Mouse (Mus musculus) liver, embryonic 11.5 days (tissue): ENCODE data around the gene Hscb. TPM values are rescaled to one million over a fixed set of nuclear protein-coding genes. Genes with fewer than 3 reads are reported as not detected.

Experiments
- ATAC-seq: fragments of 200-750 bp; cut with Nextera tagmentation; replicated peaks from 2 replicates; pipeline ENCODE4 v1.8.0; 2017; ENCODE audit warnings: moderate number of reproducible peaks, mild to moderate bottlenecking, moderate TSS enrichment, moderate library complexity; ENCODE audit not compliant: low FRiP score
- DNase-seq: peaks from one replicate; pipeline ENCODE4 v3.0.0-alpha.2; 2017; ENCODE audit warnings: low spot score
- H3K27ac ChIP-seq: fragments of 300-500 bp; sonication (generic); 2 replicates; pipeline ENCODE4 v1.5.1; 2014; ENCODE audit warnings: mild to moderate bottlenecking, low read depth, low read length, control low read depth
- H3K27me3 ChIP-seq: fragments of 300-500 bp; sonication (generic); replicated peaks from 2 replicates; pipeline ENCODE4 v1.6.1; 2014; ENCODE audit warnings: low read length, mixed read lengths; ENCODE audit not compliant: control insufficient read depth, insufficient read depth
- H3K36me3 ChIP-seq: fragments of 300-500 bp; sonication (generic); 2 replicates; pipeline ENCODE4 v1.6.1; 2014; ENCODE audit warnings: mild to moderate bottlenecking, low read length, moderate library complexity, mixed read lengths; ENCODE audit not compliant: control insufficient read depth, insufficient read depth
- H3K4me1 ChIP-seq: fragments of 300-500 bp; sonication (generic); replicated peaks from 2 replicates; pipeline ENCODE4 v1.6.1; 2014; ENCODE audit warnings: low read length, mixed read lengths; ENCODE audit not compliant: control insufficient read depth, insufficient read depth
- H3K4me2 ChIP-seq: fragments of 300-500 bp; sonication (generic); 2 replicates; pipeline ENCODE4 v1.6.1; 2014; ENCODE audit warnings: mild to moderate bottlenecking, control low read depth, moderate library complexity
- H3K4me3 ChIP-seq: fragments of 300-500 bp; sonication (generic); 2 replicates; pipeline ENCODE4 v1.5.1; 2014; ENCODE audit warnings: low read depth, low read length, control low read depth
- H3K9ac ChIP-seq: fragments of 300-500 bp; sonication (generic); 2 replicates; pipeline ENCODE4 v1.6.1; 2014; ENCODE audit warnings: low read depth, low read length, control low read depth
- H3K9me3 ChIP-seq: fragments of 300-500 bp; sonication (generic); 2 replicates; pipeline ENCODE4 v1.6.1; 2016; ENCODE audit warnings: low read length, inconsistent platforms, mixed read lengths; ENCODE audit not compliant: control insufficient read depth
- WGBS: fragments of 180-500 bp; shearing (Covaris S2); extraction: QIAGEN DNeasy Blood & Tissue Kit; methylation state at CpG from one replicate; pipeline ENCODE4 v1.1.7; 2014; 5-methylcytosine and 5-hydroxymethylcytosine counted together
- polyA plus RNA-seq: library from polyadenylated mRNA; unstranded; fragments of >200 nt; fragmentation: Nextera tagmentation; extraction: Ambion mirVana; gene quantifications from 2 replicates; pipeline ENCODE4 v1.2.1, GENCODE M21; 2014

The Hscb gene
- polyA plus RNA-seq, 1 experiment from 2014 or later: 38.0 TPM

DNA sequence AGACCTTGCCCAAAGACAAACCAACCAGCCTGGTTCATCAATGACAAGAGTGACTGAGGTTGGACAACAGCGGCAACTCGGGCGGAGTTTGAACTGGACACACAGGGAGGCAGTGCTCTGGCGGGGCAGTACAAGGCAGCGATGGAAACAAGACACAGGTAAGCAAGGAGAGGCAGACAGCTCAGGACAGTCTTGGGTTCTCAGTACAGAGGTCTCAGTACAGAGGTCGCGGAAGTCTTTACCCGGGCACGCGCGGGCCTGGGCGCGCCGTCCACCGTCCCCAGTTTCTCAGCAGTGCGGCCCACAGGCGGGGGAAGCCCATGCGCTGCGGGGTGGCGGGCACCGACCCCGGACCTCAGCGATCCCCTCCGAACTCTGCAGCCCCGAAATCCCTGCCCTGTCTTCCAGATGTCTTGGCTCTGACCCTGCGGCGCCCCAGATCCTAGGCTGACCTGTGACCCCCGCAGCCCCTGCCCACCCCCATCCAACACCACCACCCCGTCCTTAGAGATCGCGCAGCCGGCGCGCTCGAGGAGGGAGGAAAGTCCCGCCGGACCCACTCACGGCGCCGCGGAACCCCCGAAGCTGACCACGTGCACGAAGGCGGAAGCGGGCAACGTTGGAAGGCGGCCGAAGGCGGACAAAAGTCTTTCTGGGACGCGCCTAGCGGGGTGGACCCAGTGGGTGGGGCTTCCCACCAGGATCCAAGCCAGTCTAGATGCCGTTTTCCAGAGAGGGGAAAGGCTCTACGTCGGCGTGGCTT, 59.4 kb downstream of the Hscb start, which contains the start of gene Pus1:
Pus1 (minus strand) TSS at position 662 of the 763 bp plus-strand sequence.
- under 1% methylated on average over 57 of the region's 57 CpGs for WGBS
- peaks cover 24% of the 10 kb centered on the region for H3K4me1 ChIP-seq

DNA sequence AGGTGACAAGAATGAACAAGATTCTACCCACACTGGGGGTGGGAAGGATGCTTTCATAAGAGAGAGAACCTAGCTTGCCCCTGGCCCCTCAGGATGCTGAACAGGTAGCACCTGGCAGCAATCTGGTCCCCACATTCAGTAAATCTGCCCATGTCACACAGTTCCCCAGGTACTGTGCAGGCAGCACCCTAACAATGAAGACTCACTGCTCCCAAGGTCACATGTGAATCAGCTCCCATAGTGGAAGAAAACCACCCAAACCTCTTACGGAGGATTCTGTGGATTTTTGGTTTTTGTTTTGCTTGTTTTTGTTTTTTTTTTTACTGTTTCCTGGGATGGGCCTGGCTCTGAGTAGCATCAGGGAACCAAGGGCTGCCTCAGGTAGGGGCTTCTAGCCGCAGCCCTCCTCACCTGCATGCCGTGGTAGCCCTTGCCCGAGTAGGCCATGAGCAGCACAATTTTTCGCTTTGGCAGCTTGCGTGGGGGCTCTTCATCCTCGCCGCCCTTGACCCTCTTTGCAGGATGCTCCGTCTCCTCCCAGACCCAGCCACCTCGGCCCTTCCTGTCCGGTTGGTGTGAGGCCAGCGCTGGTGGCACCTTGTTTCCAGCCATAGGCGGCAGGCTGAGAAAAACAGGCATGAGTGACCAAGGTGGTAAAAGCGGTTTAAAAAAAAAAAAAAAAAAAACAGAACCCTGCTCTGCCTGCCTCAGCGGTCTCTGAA, 60.1 kb downstream of the Hscb start:
- Histone ChIP-seq H3K9ac (peak overlapping the region; percentile 93), H3K4me3 (peak overlapping the region; percentile 92), H3K4me1 (peaks cover 24% of the 10 kb centered on the region), H3K4me2 (peak overlapping the region; percentile 71), H3K27ac (no peak overlapping the region), H3K9me3 (no peaks in the 10 kb centered on the region), H3K27me3 (no peaks in the 10 kb centered on the region), H3K36me3 (peaks cover 32% of the 10 kb centered on the region)
- no peak for ATAC-seq
- no peak for DNase-seq
- 16% methylated on average over 15 of the region's 15 CpGs for WGBS

More for the DNA sequence above, 59.4 kb downstream of the Hscb start, which contains the start of gene Pus1:
- no peaks in the 10 kb centered on the region for H3K27me3 ChIP-seq
- peak within 1 kb of the TSS; percentile 92 for H3K4me3 ChIP-seq
- ATAC-seq (peak; percentile 83), DNase-seq (peak; percentile 85)
- H3K4me2 ChIP-seq: peak within 1 kb of the TSS; percentile 71
- peak within 1 kb of the TSS; percentile 78 for H3K27ac ChIP-seq
- peaks cover 27% of the 10 kb centered on the region; the same call in 1 of the 2 replicates for H3K36me3 ChIP-seq
- peak within 1 kb of the TSS; percentile 93 for H3K9ac ChIP-seq
- H3K9me3 ChIP-seq: no peaks in the 10 kb centered on the region

Other genes starting within 250 kb of the Hscb start
- 128 and 131 TPM in 2 replicates for gene Noc4l, start 186.4 kb downstream of the Hscb start, polyA plus RNA-seq
- gene Ddx51, start 186.3 kb downstream of the Hscb start, polyA plus RNA-seq: 37.1 and 44.6 TPM in 2 replicates
- gene Ep400, start 69.1 kb downstream of the Hscb start, polyA plus RNA-seq: 42.2 and 44.5 TPM in 2 replicates
- 49.8 and 54.3 TPM in 2 replicates for gene Pus1, start 59.1 kb downstream of the Hscb start, polyA plus RNA-seq
- gene Ulk1, start 29.7 kb downstream of the Hscb start, polyA plus RNA-seq: 13.8 and 15.7 TPM in 2 replicates
- gene Chek2, start 202 bp upstream of the Hscb start, polyA plus RNA-seq: 62.6 and 68.2 TPM in 2 replicates
- gene Ttc28, start 40.0 kb upstream of the Hscb start, polyA plus RNA-seq: 5.5 and 5.7 TPM in 2 replicates